Mouse (Mus musculus) MEL (cell line): ENCODE results near the gene Lrp11. TPM values are rescaled to one million over a fixed set of nuclear protein-coding genes. Genes with fewer than 3 reads are reported as not detected.
A peak's percentile ranks its signal among the peaks of the same experiment; 100 is the strongest.

Source experiments
- DNase-seq: peaks from one replicate; pipeline ENCODE4 v3.0.0; 2011; ENCODE audit warnings: low read depth, low spot score
- H3K27ac ChIP-seq: 2 replicates; pipeline ENCODE4 v1.5.1; 2012; ENCODE audit warnings: low read depth, mild to moderate bottlenecking, control low read depth, low read length, moderate library complexity; ENCODE audit not compliant: control insufficient read depth
- H3K27me3 ChIP-seq, 2 experiments: fragments of 150-350 bp in 1 of 2; sonication (generic) in 1 of 2; 2 replicates each; pipeline ENCODE4 v1.6.1; 2012; ENCODE audit warnings: low read length in 2 of 2, mild to moderate bottlenecking in 2 of 2, improper control_type of control experiment in 1 of 2, moderate library complexity in 1 of 2; ENCODE audit not compliant: insufficient read depth in 2 of 2, control insufficient read depth in 1 of 2
- H3K36me3 ChIP-seq, 2 experiments: 2 replicates each; pipeline ENCODE4 v1.6.1; 2012 to 2014; ENCODE audit warnings: low read length in 2 of 2, improper control_type of control experiment in 1 of 2, inconsistent platforms in 1 of 2, mild to moderate bottlenecking in 1 of 2; ENCODE audit not compliant: insufficient read depth in 2 of 2, control insufficient read depth in 1 of 2
- H3K4me1 ChIP-seq, 2 experiments: fragments of 150-350 bp in 1 of 2; sonication (generic) in 1 of 2; 2 replicates each; pipeline ENCODE4 v1.6.1; 2012; ENCODE audit warnings: low read length in 2 of 2, improper control_type of control experiment in 1 of 2, mild to moderate bottlenecking in 1 of 2; ENCODE audit not compliant: insufficient read depth in 2 of 2, control insufficient read depth in 1 of 2
- H3K4me3 ChIP-seq, 2 experiments: fragments of 150-350 bp in 1 of 2; sonication (generic) in 1 of 2; 2 replicates each; pipeline ENCODE4 v1.5.1; 2012; ENCODE audit warnings: low read depth in 2 of 2, low read length in 2 of 2, mild to moderate bottlenecking in 2 of 2, moderate library complexity in 2 of 2, control low read depth in 1 of 2, improper control_type of control experiment in 1 of 2; ENCODE audit not compliant: control insufficient read depth in 1 of 2, insufficient read depth in 1 of 2
- H3K79me2 ChIP-seq: 2 replicates; pipeline ENCODE4 v1.6.1; 2012; ENCODE audit warnings: mild to moderate bottlenecking, low read length, moderate library complexity; ENCODE audit not compliant: control insufficient read depth, poor library complexity, insufficient read depth
- H3K9ac ChIP-seq: 2 replicates; pipeline ENCODE4 v1.6.1; 2012; ENCODE audit warnings: low read depth, mild to moderate bottlenecking, control low read depth, low read length, moderate library complexity; ENCODE audit not compliant: control insufficient read depth, poor library complexity, severe bottlenecking
- H3K9me3 ChIP-seq: fragments of 150-350 bp; sonication (generic); replicated peaks from 2 replicates; pipeline ENCODE4 v1.6.1; 2012; ENCODE audit warnings: mild to moderate bottlenecking, low read length, improper control_type of control experiment, moderate library complexity; ENCODE audit not compliant: insufficient read depth
- CHD1 ChIP-seq: IDR thresholded peaks from 2 replicates; pipeline ENCODE4 v1.6.1; 2012; ENCODE audit warnings: low read depth, mild to moderate bottlenecking, inconsistent platforms, low read length, improper control_type of control experiment
- CTCF ChIP-seq, 3 experiments: IDR thresholded peaks in 2 of 3; conservative IDR thresholded peaks in 1 of 3; 2 replicates each; pipeline ENCODE4 v1.5.1; 2011 to 2012; ENCODE audit warnings: low read length in 3 of 3, low read depth in 2 of 3, mild to moderate bottlenecking in 2 of 3, improper control_type of control experiment in 1 of 3, inconsistent platforms in 1 of 3, mixed read lengths in 1 of 3, moderate library complexity in 1 of 3; ENCODE audit not compliant: control insufficient read depth in 1 of 3, insufficient read depth in 1 of 3, poor library complexity in 1 of 3, severe bottlenecking in 1 of 3
- ELF1 ChIP-seq: IDR thresholded peaks from 2 replicates; pipeline ENCODE4 v1.6.1; 2014; ENCODE audit warnings: low read depth, mild to moderate bottlenecking, inconsistent platforms, low read length, improper control_type of control experiment, moderate library complexity
- EP300 ChIP-seq, 2 experiments: IDR thresholded peaks; 2 replicates each; pipeline ENCODE4 v1.6.1; 2011; ENCODE audit warnings: improper control_type of control experiment in 2 of 2, low read length in 2 of 2, low read depth in 1 of 2, mild to moderate bottlenecking in 1 of 2
- ETS1 ChIP-seq: IDR thresholded peaks from 2 replicates; pipeline ENCODE4 v1.6.1; 2012; ENCODE audit warnings: low read depth, mild to moderate bottlenecking, inconsistent platforms, low read length, improper control_type of control experiment, moderate library complexity
- GABPA ChIP-seq: IDR thresholded peaks from 2 replicates; pipeline ENCODE4 v1.6.1; 2012; ENCODE audit warnings: low read depth, mild to moderate bottlenecking, inconsistent platforms, low read length, improper control_type of control experiment, moderate library complexity
- GATA1 ChIP-seq: IDR thresholded peaks from 2 replicates; pipeline ENCODE4 v1.6.1; 2011; ENCODE audit warnings: low read depth, low read length, improper control_type of control experiment
- HCFC1 ChIP-seq: IDR thresholded peaks from 2 replicates; pipeline ENCODE4 v1.6.1; 2012; ENCODE audit warnings: low read depth, mild to moderate bottlenecking, inconsistent platforms, low read length, improper control_type of control experiment, moderate library complexity
- JUND ChIP-seq: IDR thresholded peaks from 2 replicates; pipeline ENCODE4 v1.6.1; 2011; ENCODE audit warnings: low read depth, mild to moderate bottlenecking, improper control_type of control experiment, low read length
- MAFK ChIP-seq: IDR thresholded peaks from 2 replicates; pipeline ENCODE4 v1.6.1; 2011; ENCODE audit warnings: low read depth, mild to moderate bottlenecking, low read length, improper control_type of control experiment, borderline replicate concordance
- MAX ChIP-seq: IDR thresholded peaks from 2 replicates; pipeline ENCODE4 v1.6.1; 2011; ENCODE audit warnings: low read length, improper control_type of control experiment
- MAZ ChIP-seq: IDR thresholded peaks from 2 replicates; pipeline ENCODE4 v1.6.1; 2012; ENCODE audit warnings: low read depth, mild to moderate bottlenecking, inconsistent platforms, low read length, improper control_type of control experiment
- MEF2A ChIP-seq: IDR thresholded peaks from 2 replicates; pipeline ENCODE4 v1.6.1; 2014; ENCODE audit warnings: low read depth, mild to moderate bottlenecking, inconsistent platforms, low read length, improper control_type of control experiment; ENCODE audit not compliant: poor library complexity, insufficient replicate concordance, severe bottlenecking; ENCODE audit errors: extremely low read depth
- MXI1 ChIP-seq: IDR thresholded peaks from 2 replicates; pipeline ENCODE4 v1.6.1; 2011; ENCODE audit warnings: mild to moderate bottlenecking, low read depth, low read length, improper control_type of control experiment
- MYC ChIP-seq: IDR thresholded peaks from 2 replicates; pipeline ENCODE4 v1.6.1; 2011; ENCODE audit warnings: low read depth, mild to moderate bottlenecking, low read length, improper control_type of control experiment, moderate library complexity
- POLR2AphosphoS5 ChIP-seq: IDR thresholded peaks from 2 replicates; pipeline ENCODE4 v1.6.1; 2012; ENCODE audit warnings: low read depth, borderline replicate concordance, mild to moderate bottlenecking, inconsistent platforms, low read length, moderate library complexity, mixed read lengths
- RCOR1 ChIP-seq: IDR thresholded peaks from 2 replicates; pipeline ENCODE4 v1.6.1; 2012; ENCODE audit warnings: low read depth, mild to moderate bottlenecking, inconsistent platforms, low read length, improper control_type of control experiment
- SIN3A ChIP-seq: IDR thresholded peaks from 2 replicates; pipeline ENCODE4 v1.6.1; 2012; ENCODE audit warnings: low read length, improper control_type of control experiment, inconsistent platforms
- TAL1 ChIP-seq: IDR thresholded peaks from 2 replicates; pipeline ENCODE4 v1.6.1; 2012; ENCODE audit warnings: mild to moderate bottlenecking, inconsistent platforms, low read length, moderate library complexity, mixed read lengths
- TBP ChIP-seq: IDR thresholded peaks from 2 replicates; pipeline ENCODE4 v1.8.0; 2011; ENCODE audit warnings: low read depth, low read length, improper control_type of control experiment
- TCF12 ChIP-seq: IDR thresholded peaks from 2 replicates; pipeline ENCODE4 v1.6.1; 2014; ENCODE audit warnings: low read depth, mild to moderate bottlenecking, inconsistent platforms, low read length, improper control_type of control experiment, moderate library complexity
- UBTF ChIP-seq: IDR thresholded peaks from 2 replicates; pipeline ENCODE4 v1.6.1; 2012; ENCODE audit warnings: low read depth, mild to moderate bottlenecking, inconsistent platforms, low read length, improper control_type of control experiment, moderate library complexity, borderline replicate concordance; ENCODE audit not compliant: insufficient read depth
- USF1 ChIP-seq: IDR thresholded peaks from 2 replicates; pipeline ENCODE4 v1.6.1; 2014; ENCODE audit warnings: low read depth, mild to moderate bottlenecking, inconsistent platforms, low read length, improper control_type of control experiment, moderate library complexity
- ZMIZ1 ChIP-seq: IDR thresholded peaks from 2 replicates; pipeline ENCODE4 v1.6.1; 2012; ENCODE audit warnings: low read depth, mild to moderate bottlenecking, inconsistent platforms, low read length, improper control_type of control experiment, moderate library complexity
- ZNF384 ChIP-seq: IDR thresholded peaks from 2 replicates; pipeline ENCODE4 v1.6.1; 2012; ENCODE audit warnings: low read depth, mild to moderate bottlenecking, inconsistent platforms, low read length, improper control_type of control experiment
- polyA plus RNA-seq, 2 experiments: library from polyadenylated mRNA; stranded (reverse) in 1 of 2; unstranded in 1 of 2; fragments of >175 nt in 1 of 2; fragments of >200 nt in 1 of 2; gene quantifications; 2 replicates each; pipeline versions ENCODE4 v1.2.1 to v1.2.4; 2012; ENCODE audit warnings: low replicate concordance in 2 of 2, low read depth in 1 of 2; ENCODE audit not compliant: insufficient read length in 2 of 2, insufficient read depth in 1 of 2, missing spikeins in 1 of 2
- total RNA-seq: library from RNA; depleted of rRNA; stranded (reverse); fragments of 300-350 nt; gene quantifications from 2 replicates; pipeline ENCODE4 v1.2.3, GENCODE M21; 2012

Gene Lrp11
- total and polyA plus RNA-seq, 3 experiments: 0.92 to 1.0 TPM; not detected in 1

DNA sequence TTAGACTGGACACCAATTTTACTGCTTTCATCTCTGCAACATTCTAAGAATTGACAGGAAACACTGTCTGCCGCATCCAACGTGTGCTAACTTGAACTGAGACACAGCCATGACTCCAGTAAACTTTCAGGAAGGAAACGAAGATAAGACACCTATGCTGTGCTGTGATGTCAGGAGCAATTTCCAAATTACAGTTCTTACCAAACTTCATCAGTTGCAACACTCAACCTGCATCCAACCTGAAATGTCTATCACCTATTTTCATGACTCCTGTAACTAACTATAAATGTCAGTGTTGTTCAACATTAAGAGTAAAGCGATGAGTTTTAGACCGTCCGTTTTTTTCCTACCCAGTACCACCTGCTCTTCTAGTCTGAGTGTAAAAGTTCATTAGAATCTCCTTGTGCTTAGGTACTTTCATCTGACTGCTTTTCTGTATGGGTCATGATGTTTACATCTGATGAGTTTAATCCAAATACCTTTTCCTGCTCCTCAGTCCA lies 74.5 kb downstream of the Lrp11 start:
- TF ChIP-seq EP300 (IDR thresholded peaks at IDR 0.05; ENCODE audit: low read depth in 1 of 2, low read length in 2 of 2) (peak in 1 of 2 experiments; percentile 16; a peak in 1 of 4 replicates), JUND (no peak), MAX (peak; percentile 23; the same call in 1 of the 2 replicates), CHD1 (0 out of 2 replicates have a peak, but pooled peaks have one; percentile 62), MAZ (no peak), MYC (peak; percentile 68; the same call in 1 of the 2 replicates), MXI1 (peak; percentile 81), CTCF (IDR thresholded peaks at IDR 0.05 in 2 of 3, conservative IDR thresholded peaks at IDR 0.05 in 1 of 3; ENCODE audit: control insufficient read depth in 1 of 3, insufficient read depth in 1 of 3, low read depth in 2 of 3, low read length in 3 of 3, poor library complexity in 1 of 3, severe bottlenecking in 1 of 3) (no peak), TAL1 (no peak), GATA1 (peak; percentile 58), SIN3A (peak; percentile 61), RCOR1 (no peak), ETS1 (peak; percentile 52), TBP (peak; percentile 74), ZMIZ1 (no peak)
- H3K27ac ChIP-seq: peak overlapping the region; percentile 85
- H3K4me3 ChIP-seq: peak overlapping the region; percentile 76 to 87
- H3K27me3 ChIP-seq: no peaks in the 10 kb centered on the region
- H3K4me1 ChIP-seq: peaks cover 5 to 8% of the 10 kb centered on the region in 2 experiments
- H3K9ac ChIP-seq: peak overlapping the region; percentile 90
- peak; percentile 76 for DNase-seq
- peaks cover 45% of the 10 kb centered on the region for H3K79me2 ChIP-seq
- peaks cover 1 to 30% of the 10 kb centered on the region in 2 experiments; a peak in 3 of 4 replicates for H3K36me3 ChIP-seq
- H3K9me3 ChIP-seq: no peaks in the 10 kb centered on the region

DNA sequence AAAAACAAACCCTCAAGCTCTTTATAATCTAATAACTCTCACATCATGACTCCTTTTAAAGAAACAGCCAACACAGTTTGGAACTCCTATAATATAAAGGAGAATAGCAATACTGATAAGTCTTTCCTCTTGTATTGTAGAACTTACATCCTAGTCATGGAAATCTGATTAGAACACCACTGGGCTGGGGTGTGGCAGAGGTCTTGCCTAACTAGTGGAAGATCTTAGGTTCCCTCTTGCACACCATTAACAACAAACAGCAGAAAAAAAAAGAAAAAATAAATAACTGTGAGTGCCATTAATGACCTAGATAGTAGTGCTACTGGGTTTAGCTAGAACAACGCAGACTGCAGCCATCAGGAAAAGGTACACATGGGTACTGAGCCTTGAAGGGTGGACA lies 75.3 kb downstream of the Lrp11 start:
- Histone ChIP-seq H3K9ac (peak overlapping the region; percentile 90), H3K27me3 (no peaks in the 10 kb centered on the region), H3K4me3 (peak overlapping the region in 1 of 2 experiments; percentile 76; a peak in 3 of 4 replicates), H3K27ac (peak overlapping the region; percentile 85), H3K36me3 (peaks cover 1 to 26% of the 10 kb centered on the region in 2 experiments; a peak in 3 of 4 replicates), H3K9me3 (no peaks in the 10 kb centered on the region), H3K79me2 (peaks cover 40% of the 10 kb centered on the region), H3K4me1 (peaks cover 5 to 8% of the 10 kb centered on the region in 2 experiments)
- DNase-seq: peak; percentile 73
- TF ChIP-seq MEF2A (no peak), ZNF384 (peak; percentile 63), HCFC1 (peak; percentile 43; the same call in 1 of the 2 replicates), SIN3A (peak; percentile 66; the same call in 1 of the 2 replicates), ELF1 (no peak), USF1 (no peak), EP300 (IDR thresholded peaks at IDR 0.05; ENCODE audit: low read depth in 1 of 2, low read length in 2 of 2) (peak in 1 of 2 experiments; percentile 37; a peak in 2 of 4 replicates), MAX (no peak), GABPA (no peak), MAZ (no peak), MYC (no peak), GATA1 (peak; percentile 59; the same call in 1 of the 2 replicates), ETS1 (peak; percentile 16; the same call in 1 of the 2 replicates), MXI1 (peak; percentile 46; the same call in 1 of the 2 replicates), MAFK (no peak), TAL1 (no peak), UBTF (no peak), TBP (0 out of 2 replicates have a peak, but pooled peaks have one; percentile 35), TCF12 (no peak), POLR2AphosphoS5 (no peak)
- TF ChIP-seq, all 39 proteins: peak for 8
